Mouse (Mus musculus) spleen, adult 12 weeks (tissue): ENCODE results near the gene Rdh5.

Experiments used
- DNase-seq: peaks from one replicate; pipeline ENCODE4 v3.0.0; 2022; ENCODE audit warnings: low spot score

Rdh5 gene

DNA sequence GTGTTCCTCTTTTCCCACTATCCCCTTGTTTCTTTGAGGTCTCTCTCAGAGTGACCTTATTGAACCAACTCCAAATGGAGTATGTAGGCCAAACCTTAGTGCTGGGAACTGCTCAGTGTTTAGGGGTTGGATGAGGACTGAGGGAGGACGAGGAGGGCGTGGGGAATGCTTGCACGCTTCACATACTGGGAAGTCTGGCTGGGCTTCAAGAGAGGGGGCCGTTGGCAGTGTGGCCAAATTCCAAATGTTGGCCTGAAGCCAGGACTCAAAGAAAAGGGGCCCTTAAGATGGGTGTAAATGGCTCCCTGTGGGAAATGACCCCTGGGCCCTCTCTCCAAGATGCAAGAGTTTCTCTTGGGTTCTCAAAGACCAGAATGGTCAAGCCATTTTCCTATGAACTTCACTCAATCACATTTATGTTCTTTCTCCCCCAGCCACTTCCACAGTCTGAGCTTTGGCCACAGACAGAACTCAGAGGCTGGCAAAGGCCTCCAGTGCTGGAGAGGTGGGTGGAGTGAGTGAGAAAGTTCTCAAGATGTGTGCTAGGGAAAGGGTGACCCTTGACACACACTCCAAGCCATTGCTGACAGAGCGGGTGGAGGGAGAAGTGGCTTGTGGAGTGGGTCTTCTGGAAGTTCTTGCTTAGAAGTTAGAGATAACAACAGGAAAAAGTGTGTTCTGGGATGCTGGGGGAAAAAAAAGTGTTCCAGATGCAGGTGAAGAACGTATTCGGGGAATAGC, 7.1 kb upstream of the Rdh5 start:
- DNase-seq, result no peak

DNA sequence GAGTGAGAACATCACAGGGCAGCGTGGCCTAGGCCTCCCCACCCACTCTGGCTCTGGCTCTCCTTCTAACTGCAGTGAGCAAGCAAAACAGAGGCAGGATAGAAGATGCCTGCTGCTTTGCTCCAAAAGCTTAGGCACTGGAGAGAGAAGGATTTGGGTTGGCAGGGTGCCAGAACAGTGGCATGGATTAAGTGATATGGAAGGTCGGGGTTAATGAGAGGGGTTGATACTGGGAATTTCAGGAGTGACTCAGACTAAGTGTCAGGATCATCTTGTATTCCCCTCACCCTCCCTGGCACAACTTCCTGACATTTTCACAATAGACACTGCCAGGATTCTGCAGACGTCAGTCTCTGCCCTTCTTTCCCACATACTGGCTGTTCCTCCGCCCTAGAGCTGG, 5.7 kb upstream of the Rdh5 start:
- no peak for DNase-seq

DNA sequence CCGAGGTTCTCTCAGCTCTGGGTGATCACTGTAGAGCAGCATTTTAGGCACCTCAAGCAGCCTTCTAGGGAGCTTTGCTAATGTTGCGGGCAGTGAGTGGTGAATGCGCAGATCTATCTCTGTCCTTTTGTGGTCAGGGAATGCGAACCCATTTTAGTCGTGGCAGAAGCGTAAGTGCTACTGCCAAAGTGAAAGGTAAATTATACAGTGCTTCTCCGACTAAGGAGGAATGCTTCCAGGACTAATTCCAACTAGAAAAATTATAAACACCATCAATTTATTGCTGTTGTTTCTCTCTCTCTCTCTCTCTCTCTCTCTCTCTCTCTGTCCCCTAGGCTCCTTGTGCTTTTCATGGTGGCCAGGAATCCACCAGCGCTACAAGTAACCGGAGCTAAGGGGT, 1.2 kb upstream of the Rdh5 start, which contains the start of gene Bloc1s1:
Gene Bloc1s1, minus strand, starts transcription at position 101 of the 400 bp plus-strand sequence.
- DNase-seq, result no peak

GRCm38 (mm10) chr10:128923013-128923691, 464 bp upstream of the Rdh5 start:
- DNase-seq, result peak; percentile 86

- DNase-seq, result no peak
These were observed 536 bp downstream of the Rdh5 start for GRCm38 (mm10) chr10:128921883-128922821.

- DNase-seq, result no peak
These were observed 1.4 kb downstream of the Rdh5 start for GRCm38 (mm10) chr10:128921251-128921650.

- DNase-seq, result no peak
These were observed 1.9 kb downstream of the Rdh5 start for GRCm38 (mm10) chr10:128920736-128921161.

DNA sequence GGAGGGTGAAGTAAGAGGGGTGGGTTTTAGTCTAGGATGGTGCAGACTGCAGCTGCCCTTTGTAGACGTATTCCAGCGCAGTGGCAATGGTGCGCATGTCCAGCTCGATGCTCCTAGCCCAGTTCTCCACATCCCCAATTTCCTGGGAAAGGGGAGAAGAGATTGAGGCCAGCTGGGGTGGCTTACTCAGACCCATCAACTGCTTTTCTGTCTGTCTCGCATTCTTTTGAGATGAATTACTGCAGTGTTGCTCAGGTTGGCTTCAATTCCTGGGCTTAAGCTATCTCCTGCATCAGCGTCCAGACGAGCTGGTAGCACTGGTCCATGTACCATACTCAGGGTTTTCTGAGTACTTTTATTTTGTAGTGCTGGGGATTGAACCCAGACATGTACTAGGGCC, 2.7 kb downstream of the Rdh5 start:
- DNase-seq, result no peak

DNA sequence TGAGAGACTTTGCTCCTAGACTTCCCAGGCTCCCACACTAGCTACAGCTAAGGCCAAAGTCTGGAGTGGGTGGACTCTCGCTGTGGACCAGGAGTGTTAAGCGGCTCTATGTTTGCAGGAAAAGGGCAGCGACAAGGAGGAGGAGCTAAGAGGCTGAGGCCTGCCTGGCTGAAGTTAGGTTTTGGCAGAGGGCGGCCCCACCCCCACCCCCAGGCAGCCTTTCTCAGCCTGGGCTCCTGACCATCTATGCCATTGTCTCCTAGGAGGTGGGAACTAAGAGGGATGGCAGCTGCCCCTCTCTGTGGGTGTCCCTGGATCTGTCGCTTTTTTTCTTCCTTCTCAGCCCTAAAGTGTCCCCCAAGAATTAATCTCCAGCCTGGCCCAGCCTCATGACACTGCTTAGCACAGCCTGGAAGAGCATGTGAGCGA, 3.5 kb downstream of the Rdh5 start:
- no peak for DNase-seq

DNA sequence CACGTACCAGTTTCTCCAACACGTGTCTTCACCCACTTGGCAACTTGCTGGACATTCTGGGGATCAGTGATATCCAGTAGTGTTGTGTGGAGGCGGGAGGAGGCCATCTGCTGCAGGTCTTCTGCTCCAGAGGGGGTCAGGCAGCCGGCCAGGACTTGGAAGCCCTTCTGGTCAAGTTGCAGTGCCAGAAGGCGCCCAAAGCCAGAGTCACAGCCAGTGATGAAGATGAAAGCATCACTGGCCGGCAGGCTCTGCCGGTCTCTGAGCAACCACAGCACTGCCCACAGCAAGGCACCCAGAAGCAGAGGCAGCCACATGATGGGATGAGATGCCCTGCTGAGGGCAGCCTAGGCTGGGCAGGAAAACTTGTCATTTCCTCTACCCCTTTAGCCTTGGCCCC, 4.4 kb downstream of the Rdh5 start:
- DNase-seq, result no peak

DNA sequence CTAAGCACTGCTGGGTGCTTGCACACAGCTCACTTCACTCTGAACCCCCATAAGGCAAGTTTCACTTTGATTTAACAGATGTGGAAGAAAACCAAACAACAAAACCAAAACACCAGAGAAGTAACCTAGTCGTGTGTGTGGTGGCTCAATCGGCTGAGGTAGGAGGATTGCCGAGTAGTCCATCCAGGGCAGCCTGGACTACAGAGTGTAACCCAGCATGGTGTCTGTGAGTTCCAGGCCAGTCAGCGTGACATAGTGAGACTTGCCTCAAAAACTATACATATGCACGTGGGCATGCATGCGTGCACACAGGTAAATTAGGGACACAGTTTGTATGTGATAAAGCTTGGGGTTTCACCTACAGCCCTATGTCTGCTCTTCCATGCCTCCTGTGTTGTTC, 5.3 kb downstream of the Rdh5 start:
- DNase-seq, result no peak

DNA sequence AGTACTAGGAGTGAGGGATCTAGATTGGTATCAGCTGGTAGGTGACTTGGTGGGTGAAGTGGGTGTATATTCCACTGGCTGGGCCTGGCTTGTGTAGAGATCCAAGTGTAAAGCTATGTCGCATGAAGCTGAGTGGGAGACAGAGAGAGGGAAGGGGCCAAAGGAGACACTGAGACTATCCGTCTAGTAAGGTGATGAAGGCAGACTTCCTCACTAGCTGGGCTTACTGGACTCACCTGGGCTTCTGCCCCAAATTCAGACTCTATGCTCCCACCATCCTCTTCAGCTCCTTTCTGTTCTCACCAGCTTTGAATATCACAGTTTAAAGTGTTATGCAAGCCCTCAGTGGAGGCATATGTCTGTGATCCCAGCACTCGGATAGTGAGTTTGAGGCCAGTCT, 6.0 kb downstream of the Rdh5 start:
- no peak for DNase-seq

DNA sequence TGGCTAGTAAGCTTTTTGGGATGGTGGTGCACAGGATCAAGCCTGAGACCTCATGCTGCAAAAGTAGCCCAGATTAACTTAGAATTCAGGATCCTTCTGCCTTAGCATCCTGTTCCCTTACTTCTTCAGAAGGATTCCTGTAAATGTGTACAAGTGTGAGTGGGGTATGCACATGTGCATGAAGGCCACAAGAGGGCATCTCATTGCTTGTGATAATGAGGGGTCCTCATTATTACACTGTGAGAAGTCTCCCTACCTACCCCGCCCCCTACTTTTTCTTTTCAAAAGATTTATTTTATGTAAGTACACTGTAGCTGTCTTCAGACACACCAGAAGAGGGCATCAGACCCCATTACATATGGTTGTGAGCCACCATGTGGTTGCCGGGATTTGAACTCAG, 7.1 kb downstream of the Rdh5 start:
- no peak for DNase-seq

DNA sequence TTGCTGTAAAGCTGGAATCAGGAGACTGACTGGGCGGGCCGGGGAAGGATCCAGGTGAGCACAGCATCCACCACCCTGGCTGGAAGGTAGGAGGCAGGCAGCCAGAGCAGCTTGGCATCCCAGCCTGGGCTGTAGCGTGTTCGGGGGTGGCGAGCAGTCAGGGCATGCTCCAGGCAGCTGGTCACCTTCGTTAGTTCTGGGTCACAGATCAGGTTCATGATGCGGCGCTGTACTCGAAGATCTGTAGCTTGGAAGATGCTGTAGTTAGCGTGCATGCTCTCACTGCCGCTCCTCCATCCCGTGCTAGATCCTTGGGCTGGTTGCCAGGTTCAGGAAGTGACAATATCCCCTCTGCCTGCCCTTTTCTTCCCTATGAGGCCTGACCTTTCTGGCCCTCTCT, 9.0 kb downstream of the Rdh5 start:
- DNase-seq, result no peak

GRCm38 (mm10) chr10:128913219-128913618, 9.5 kb downstream of the Rdh5 start:
- DNase-seq, result peak; percentile 58

DNA sequence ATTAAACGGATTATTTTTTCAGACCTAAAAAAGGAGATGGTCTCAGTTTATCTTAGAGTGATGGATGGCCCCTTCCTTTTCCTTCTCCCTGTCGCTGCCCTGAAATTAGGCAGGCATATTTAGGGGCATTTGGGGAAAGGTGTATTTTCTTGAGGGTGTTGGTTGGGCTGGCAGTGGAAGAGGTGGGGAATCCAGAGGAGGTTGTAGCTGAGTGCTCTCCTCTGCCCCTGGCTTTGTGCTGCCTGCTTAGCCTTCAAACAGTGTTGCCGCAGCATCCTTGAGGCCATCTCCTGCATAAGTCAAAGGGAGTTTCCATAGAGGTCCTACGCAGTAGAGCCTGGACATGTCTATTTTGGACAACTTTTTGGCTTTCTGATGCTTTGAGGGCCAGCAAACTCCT, 9.9 kb downstream of the Rdh5 start:
- DNase-seq, result no peak

GRCm38 (mm10) chr10:128912268-128912667, 10.4 kb downstream of the Rdh5 start:
- DNase-seq, result no peak

GRCm38 (mm10) chr10:128911430-128911829, 11.3 kb downstream of the Rdh5 start:
- DNase-seq, result no peak

GRCm38 (mm10) chr10:128910066-128910841, 12.4 kb downstream of the Rdh5 start:
- DNase-seq, result no peak

DNA sequence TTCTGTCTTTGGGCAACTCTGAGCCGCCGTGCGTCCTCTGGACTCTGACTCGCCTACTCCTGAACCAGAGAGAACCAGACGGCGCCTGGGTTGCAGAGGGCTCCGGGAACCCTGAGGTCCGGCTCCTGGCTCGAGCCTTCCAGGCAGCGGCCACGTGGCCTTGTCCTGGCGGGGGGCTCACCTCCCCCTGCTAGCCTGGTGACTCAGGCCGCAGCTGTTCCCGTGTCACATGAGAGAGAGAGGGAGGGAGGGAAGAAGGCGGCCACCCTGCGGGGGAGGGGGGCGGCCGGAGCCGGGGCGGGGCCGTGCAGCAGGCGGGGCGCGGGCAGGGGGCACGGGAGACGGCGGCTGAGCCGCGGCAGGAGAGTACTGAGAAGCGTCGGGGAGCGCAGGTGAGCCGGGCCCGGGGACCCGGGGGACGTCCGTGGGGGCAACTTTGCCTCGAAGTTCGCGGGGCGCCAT, 13.1 kb downstream of the Rdh5 start:
- no peak for DNase-seq

DNA sequence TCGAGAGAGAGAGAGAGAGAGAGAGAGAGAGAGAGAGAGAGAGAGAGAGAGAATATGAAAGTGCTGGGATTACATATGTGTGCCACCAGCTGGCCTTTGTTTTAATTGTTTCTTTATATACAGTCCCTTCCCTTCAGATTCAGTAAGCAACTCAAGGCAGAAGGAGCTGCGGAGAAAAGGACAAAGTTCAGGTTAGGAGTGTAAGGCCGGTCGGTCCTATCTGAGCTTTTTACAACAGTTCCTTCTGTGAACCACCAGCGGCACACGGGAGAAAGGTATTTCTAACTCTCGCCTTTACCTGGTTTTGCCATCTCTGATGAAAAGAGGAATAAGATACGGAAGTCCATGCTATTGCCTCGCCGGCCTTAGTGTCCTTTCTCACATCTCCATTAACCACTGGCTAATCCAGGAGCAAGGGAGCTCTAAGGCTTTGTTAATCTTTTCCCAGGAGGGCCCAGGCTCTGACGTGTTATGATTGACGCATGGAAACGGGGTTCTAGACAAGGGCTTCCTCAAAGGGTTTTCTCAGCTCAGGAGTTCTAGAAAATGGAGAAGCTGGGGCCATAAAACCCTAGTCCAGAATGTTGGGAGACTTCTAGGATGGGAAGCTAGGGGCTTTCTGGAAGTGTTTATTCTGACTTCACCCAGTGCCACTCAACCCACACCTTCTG, 13.8 kb downstream of the Rdh5 start:
- DNase-seq, result no peak
